Mouse (Mus musculus): ENCODE measurements at regions not wholly inside any gene's neighbourhood (a gene's known extent, or its start where the extent isn't known, plus 50 kb on each side); places are given as distances from the start of the nearest gene placed in this dataset.

DNA sequence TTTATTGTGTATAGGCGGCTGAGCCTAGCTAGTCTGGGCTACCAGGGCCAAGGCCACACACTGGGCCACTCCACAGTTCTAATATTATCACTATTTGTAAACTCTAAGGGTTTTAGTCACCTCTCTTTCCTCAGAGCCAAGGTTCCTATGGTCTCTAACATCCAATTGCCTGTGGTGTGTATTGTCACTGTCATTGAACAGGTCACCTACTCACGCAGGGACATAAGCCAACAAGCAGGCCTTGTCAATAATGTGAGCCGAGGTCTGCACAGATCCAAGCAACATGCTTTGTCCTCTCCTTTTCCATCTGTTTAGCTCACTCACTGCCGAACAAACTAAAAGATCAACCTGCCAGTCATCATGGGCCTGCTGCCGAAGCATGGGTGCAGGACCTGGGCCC is 79.5 kb upstream of the Ywhaq start:
- DNase-seq = no peak
- TF ChIP-seq CTCF (IDR thresholded peaks at IDR 0.05; ENCODE audit: borderline replicate concordance, insufficient read depth, low read depth, low read length) (no peak), POLR2A (IDR thresholded peaks at IDR 0.05; ENCODE audit: borderline replicate concordance, insufficient read depth, low read length) (no peak)
- Histone ChIP-seq H3K4me3 (replicated peaks; ENCODE audit: insufficient read depth, low read depth, low read length) (no peak overlapping the region), H3K27me3 (ENCODE audit: control insufficient read depth, insufficient read depth, low read length) (no peaks in the 10 kb centered on the region), H3K27ac (ENCODE audit: insufficient read depth, low read length) (no peak overlapping the region), H3K4me1 (ENCODE audit: control insufficient read depth, insufficient read depth, low read length) (no peaks in the 10 kb centered on the region)
- 58% methylated on average over 5 of the region's 5 CpGs for WGBS

DNA sequence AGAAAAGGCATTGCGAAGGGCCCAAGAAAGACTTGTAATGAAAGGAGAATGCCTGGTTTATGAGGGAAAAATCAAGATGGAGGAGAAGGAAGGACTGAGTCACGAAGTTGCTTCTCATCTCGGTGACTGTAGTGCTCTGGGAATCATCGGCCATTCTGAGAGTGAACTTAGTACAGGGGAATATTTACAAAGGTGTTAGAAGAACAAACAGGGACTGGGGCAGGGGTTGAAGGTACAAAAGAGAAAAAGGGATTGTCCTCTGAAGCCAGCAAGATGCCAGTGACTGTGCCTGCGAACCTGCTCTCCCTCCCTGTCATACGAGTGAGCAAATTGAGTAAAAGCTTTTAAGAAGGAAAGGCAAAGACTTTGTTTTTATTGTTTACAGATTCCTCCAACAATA is 78.1 kb upstream of the Ywhaq start:
- Histone ChIP-seq H3K27me3 (ENCODE audit: control insufficient read depth, insufficient read depth, low read length) (no peaks in the 10 kb centered on the region), H3K27ac (ENCODE audit: insufficient read depth, low read length) (no peak overlapping the region), H3K4me1 (ENCODE audit: control insufficient read depth, insufficient read depth, low read length) (no peaks in the 10 kb centered on the region), H3K4me3 (replicated peaks; ENCODE audit: insufficient read depth, low read depth, low read length) (no peak overlapping the region)
- TF ChIP-seq POLR2A (IDR thresholded peaks at IDR 0.05; ENCODE audit: borderline replicate concordance, insufficient read depth, low read length) (no peak), CTCF (IDR thresholded peaks at IDR 0.05; ENCODE audit: borderline replicate concordance, insufficient read depth, low read depth, low read length) (no peak)
- DNase-seq = no peak
- 94% methylated on average over 6 of the region's 6 CpGs for WGBS

DNA sequence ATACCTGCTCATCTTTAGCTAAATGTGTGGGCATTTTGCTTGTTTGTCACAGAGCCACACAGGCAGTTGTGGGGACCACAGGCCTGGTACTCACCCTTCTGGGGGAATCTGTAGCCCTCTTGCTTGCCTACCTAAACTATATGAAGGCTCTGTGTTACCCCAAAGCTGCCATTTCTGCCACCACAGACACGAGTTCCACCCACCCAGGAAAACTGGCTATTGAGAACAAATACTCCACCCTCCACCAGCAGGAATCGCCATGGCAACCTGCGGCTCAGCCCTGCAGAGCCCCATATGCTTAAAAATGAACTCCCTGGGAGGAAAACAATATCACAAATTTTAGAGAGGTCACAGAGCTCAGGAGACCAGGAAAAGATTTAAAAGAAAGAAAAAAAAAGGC is 76.0 kb upstream of the Ywhaq start:
- no peaks in the 10 kb centered on the region for H3K27me3 ChIP-seq (ENCODE audit: control insufficient read depth, insufficient read depth, low read length)
- H3K4me1 ChIP-seq (ENCODE audit: control insufficient read depth, insufficient read depth, low read length) = no peaks in the 10 kb centered on the region
- 26% methylated on average over 3 of the region's 3 CpGs for WGBS
- H3K4me3 ChIP-seq (replicated peaks; ENCODE audit: insufficient read depth, low read depth, low read length) = no peak overlapping the region
- no peak overlapping the region for H3K27ac ChIP-seq (ENCODE audit: insufficient read depth, low read length)
- TF ChIP-seq POLR2A (IDR thresholded peaks at IDR 0.05; ENCODE audit: borderline replicate concordance, insufficient read depth, low read length) = no peak
- TF ChIP-seq CTCF (IDR thresholded peaks at IDR 0.05; ENCODE audit: borderline replicate concordance, insufficient read depth, low read depth, low read length) = no peak
- DNase-seq = no peak

DNA sequence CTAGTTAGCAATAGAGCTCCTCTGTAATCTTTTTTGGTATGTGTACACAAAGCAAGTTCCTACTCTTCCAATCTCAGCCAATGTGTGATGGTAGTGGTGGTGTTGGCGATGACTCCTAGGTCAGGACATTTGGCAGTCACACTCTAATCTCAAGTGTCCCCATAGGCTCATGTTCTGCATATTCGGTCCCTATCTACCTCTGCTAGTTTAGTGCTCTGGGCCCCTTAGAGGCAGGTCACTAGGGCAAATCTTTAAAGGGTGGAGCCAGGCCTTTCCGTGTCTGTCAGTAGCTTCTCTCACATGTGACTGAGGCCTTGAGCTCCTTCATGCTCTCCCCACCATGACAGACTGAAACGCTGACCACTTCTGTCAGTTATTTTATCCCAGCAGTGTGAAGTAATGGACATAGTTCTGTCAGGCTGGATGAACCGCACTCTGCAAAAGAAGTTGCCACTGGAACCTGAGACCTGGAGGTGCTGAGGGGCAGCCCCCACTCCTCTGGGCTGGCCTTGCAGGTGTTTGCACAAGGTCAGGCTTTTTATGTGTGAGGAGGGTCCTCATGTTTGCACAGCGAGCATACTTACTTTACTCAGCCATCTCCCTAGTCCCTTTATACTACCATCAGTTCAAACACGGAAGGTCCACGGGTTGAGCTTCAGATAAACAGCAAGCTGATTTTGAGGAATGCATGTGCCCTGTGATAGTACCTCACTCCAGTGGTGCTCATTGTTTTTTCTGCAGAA is 75.3 kb upstream of the Ywhaq start:
- WGBS = 83% methylated on average over 8 of the region's 8 CpGs
- no peaks in the 10 kb centered on the region for H3K27me3 ChIP-seq (ENCODE audit: control insufficient read depth, insufficient read depth, low read length)
- H3K4me3 ChIP-seq (replicated peaks; ENCODE audit: insufficient read depth, low read depth, low read length) = no peak overlapping the region
- TF ChIP-seq POLR2A (IDR thresholded peaks at IDR 0.05; ENCODE audit: borderline replicate concordance, insufficient read depth, low read length) = no peak
- no peak for TF ChIP-seq CTCF (IDR thresholded peaks at IDR 0.05; ENCODE audit: borderline replicate concordance, insufficient read depth, low read depth, low read length)
- no peaks in the 10 kb centered on the region for H3K4me1 ChIP-seq (ENCODE audit: control insufficient read depth, insufficient read depth, low read length)
- no peak for DNase-seq
- H3K27ac ChIP-seq (ENCODE audit: insufficient read depth, low read length) = no peak overlapping the region

GRCm38 (mm10) chr12:21481644-21482043 is 64.2 kb upstream of the Ywhaq start:
- no peak for DNase-seq
- 84% methylated on average over 2 of the region's 2 CpGs for WGBS
- Histone ChIP-seq H3K4me1 (ENCODE audit: control insufficient read depth, insufficient read depth, low read length) (0 out of 2 replicates have a peak, but pooled peaks cover 2% of the 10 kb centered on the region), H3K27ac (ENCODE audit: insufficient read depth, low read length) (no peak overlapping the region), H3K4me3 (replicated peaks; ENCODE audit: insufficient read depth, low read depth, low read length) (no peak overlapping the region), H3K27me3 (ENCODE audit: control insufficient read depth, insufficient read depth, low read length) (no peaks in the 10 kb centered on the region; the same call in 1 of the 2 replicates)
- TF ChIP-seq CTCF (IDR thresholded peaks at IDR 0.05; ENCODE audit: borderline replicate concordance, insufficient read depth, low read depth, low read length) (no peak), POLR2A (IDR thresholded peaks at IDR 0.05; ENCODE audit: borderline replicate concordance, insufficient read depth, low read length) (no peak)

GRCm38 (mm10) chr12:21480226-21480625 is 62.8 kb upstream of the Ywhaq start:
- DNase-seq = no peak
- WGBS = 70% methylated on average over 2 of the region's 2 CpGs
- Histone ChIP-seq H3K27ac (ENCODE audit: insufficient read depth, low read length) (no peak overlapping the region), H3K4me3 (replicated peaks; ENCODE audit: insufficient read depth, low read depth, low read length) (no peak overlapping the region), H3K4me1 (ENCODE audit: control insufficient read depth, insufficient read depth, low read length) (0 out of 2 replicates have a peak, but pooled peaks cover 2% of the 10 kb centered on the region), H3K27me3 (ENCODE audit: control insufficient read depth, insufficient read depth, low read length) (no peaks in the 10 kb centered on the region; the same call in 1 of the 2 replicates)
- TF ChIP-seq CTCF (IDR thresholded peaks at IDR 0.05; ENCODE audit: borderline replicate concordance, insufficient read depth, low read depth, low read length) = no peak
- TF ChIP-seq POLR2A (IDR thresholded peaks at IDR 0.05; ENCODE audit: borderline replicate concordance, insufficient read depth, low read length) = no peak

DNA sequence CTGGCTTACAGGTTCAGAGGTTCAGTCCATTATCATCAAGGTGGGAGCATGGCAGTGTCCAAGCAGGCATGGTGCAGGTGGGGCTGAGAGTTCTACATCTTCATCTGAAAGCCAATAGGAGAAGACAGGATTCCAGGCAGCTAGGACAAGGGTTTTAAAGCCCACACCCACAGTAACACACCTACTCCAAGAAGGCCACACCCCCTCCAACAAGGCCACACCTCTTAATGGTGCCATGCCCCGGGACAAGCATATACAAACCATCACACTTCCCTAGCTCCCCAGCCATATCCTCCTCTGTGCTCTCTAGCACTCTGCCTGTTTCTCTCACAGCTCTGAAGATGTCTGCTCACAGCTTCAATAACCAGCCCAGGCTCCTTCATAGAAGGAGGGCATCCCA is 61.8 kb upstream of the Ywhaq start:
- no peak for TF ChIP-seq POLR2A (IDR thresholded peaks at IDR 0.05; ENCODE audit: borderline replicate concordance, insufficient read depth, low read length)
- TF ChIP-seq CTCF (IDR thresholded peaks at IDR 0.05; ENCODE audit: borderline replicate concordance, insufficient read depth, low read depth, low read length) = no peak
- no peak for DNase-seq

GRCm38 (mm10) chr12:21476516-21476915 is 59.1 kb upstream of the Ywhaq start:
- TF ChIP-seq CTCF (IDR thresholded peaks at IDR 0.05; ENCODE audit: borderline replicate concordance, insufficient read depth, low read depth, low read length) (no peak), POLR2A (IDR thresholded peaks at IDR 0.05; ENCODE audit: borderline replicate concordance, insufficient read depth, low read length) (no peak)
- DNase-seq = no peak
- Histone ChIP-seq H3K27ac (ENCODE audit: insufficient read depth, low read length) (no peak overlapping the region), H3K27me3 (ENCODE audit: control insufficient read depth, insufficient read depth, low read length) (no peaks in the 10 kb centered on the region; the same call in 1 of the 2 replicates), H3K4me1 (ENCODE audit: control insufficient read depth, insufficient read depth, low read length) (peaks cover 11% of the 10 kb centered on the region; the same call in 1 of the 2 replicates), H3K4me3 (replicated peaks; ENCODE audit: insufficient read depth, low read depth, low read length) (no peak overlapping the region)
- WGBS = 95% methylated on average over 2 of the region's 2 CpGs

More for the DNA sequence above, 61.8 kb upstream of the Ywhaq start:
- Histone ChIP-seq H3K4me1 (ENCODE audit: control insufficient read depth, insufficient read depth, low read length) (0 out of 2 replicates have a peak, but pooled peaks cover 2% of the 10 kb centered on the region), H3K27me3 (ENCODE audit: control insufficient read depth, insufficient read depth, low read length) (no peaks in the 10 kb centered on the region; the same call in 1 of the 2 replicates), H3K4me3 (replicated peaks; ENCODE audit: insufficient read depth, low read depth, low read length) (no peak overlapping the region), H3K27ac (ENCODE audit: insufficient read depth, low read length) (no peak overlapping the region)
- 68% methylated on average over 1 of the region's 1 CpGs for WGBS

Measured in cerebellum, adult 2 months (tissue).